Mouse (Mus musculus) midbrain, postnatal 0 days (tissue): ENCODE results near the gene Ugt1a6b. TPM values are rescaled to one million over a fixed set of nuclear protein-coding genes. Genes with fewer than 3 reads are reported as not detected.

ENCODE experiments used
- ATAC-seq: fragments of 200-750 bp; cut with Nextera tagmentation; 2 replicates; pipeline ENCODE4 v1.8.0; 2017; ENCODE audit warnings: moderate number of reproducible peaks, mild to moderate bottlenecking, moderate TSS enrichment, moderate library complexity; ENCODE audit not compliant: low FRiP score
- DNase-seq: peaks from one replicate; pipeline ENCODE4 v3.0.0-alpha.2; 2015; ENCODE audit warnings: low spot score
- H3K27ac ChIP-seq: fragments of 300-500 bp; sonication (generic); 2 replicates; pipeline ENCODE4 v1.5.1; 2014; ENCODE audit warnings: low read depth, mild to moderate bottlenecking, low read length, mixed read lengths
- H3K27me3 ChIP-seq: fragments of 300-500 bp; sonication (generic); 2 replicates; pipeline ENCODE4 v1.6.1; 2014; ENCODE audit warnings: low read length, control low read depth, mixed read lengths; ENCODE audit not compliant: insufficient read depth
- H3K36me3 ChIP-seq: fragments of 300-500 bp; sonication (generic); 2 replicates; pipeline ENCODE4 v1.6.1; 2014; ENCODE audit warnings: low read length, control low read depth, mixed read lengths; ENCODE audit not compliant: insufficient read depth
- H3K4me1 ChIP-seq: fragments of 300-500 bp; sonication (generic); 2 replicates; pipeline ENCODE4 v1.6.1; 2014; ENCODE audit warnings: mild to moderate bottlenecking, control low read depth, antibody characterized with exemption, low read length, mixed read lengths; ENCODE audit not compliant: insufficient read depth
- H3K4me2 ChIP-seq: fragments of 300-500 bp; sonication (generic); 2 replicates; pipeline ENCODE4 v1.6.1; 2014; ENCODE audit warnings: low read depth, mild to moderate bottlenecking, low read length, mixed read lengths; ENCODE audit not compliant: poor library complexity, severe bottlenecking
- H3K4me3 ChIP-seq: fragments of 300-500 bp; sonication (generic); 2 replicates; pipeline ENCODE4 v1.5.1; 2014; ENCODE audit warnings: low read depth, mild to moderate bottlenecking, low read length, moderate library complexity
- H3K9ac ChIP-seq: fragments of 300-500 bp; sonication (generic); replicated peaks from 2 replicates; pipeline ENCODE4 v1.6.1; 2014; ENCODE audit warnings: mild to moderate bottlenecking, low read length, moderate library complexity, mixed read lengths; ENCODE audit not compliant: poor library complexity, severe bottlenecking
- H3K9me3 ChIP-seq: fragments of 300-500 bp; sonication (generic); 2 replicates; pipeline ENCODE4 v1.6.1; 2016; ENCODE audit warnings: low read length, control low read depth
- CTCF ChIP-seq: IDR thresholded peaks from 2 replicates; pipeline ENCODE4 v1.5.1; 2016; ENCODE audit warnings: antibody characterized with exemption, mild to moderate bottlenecking
- WGBS: fragments of 180-500 bp; shearing (Covaris S2); extraction: QIAGEN DNeasy Blood & Tissue Kit; methylation state at CpG from one replicate; pipeline ENCODE4 v1.1.7; 2014; 5-methylcytosine and 5-hydroxymethylcytosine counted together
- polyA plus RNA-seq: library from polyadenylated mRNA; unstranded; fragments of >200 nt; fragmentation: Nextera tagmentation; extraction: Ambion mirVana; gene quantifications from 2 replicates; pipeline ENCODE4 v1.2.1, GENCODE M21; 2015
- total RNA-seq: library from RNA; depleted of rRNA; stranded (reverse); fragments of >200 nt; gene quantifications from 2 replicates; pipeline ENCODE4 v1.2.3, GENCODE M21; 2014

Ugt1a6b gene
- total and polyA plus RNA-seq, 2 experiments from 2014 or later = 1.9 TPM; not detected in 1

- no peak for TF ChIP-seq CTCF
- H3K4me3 ChIP-seq = no peak overlapping the region
- 100% methylated on average over 1 of the region's 1 CpGs for WGBS
- ATAC-seq (no peak), DNase-seq (no peak)
- H3K27me3 ChIP-seq = no peaks in the 10 kb centered on the region
- no peaks in the 10 kb centered on the region for H3K4me1 ChIP-seq
- H3K9ac ChIP-seq = no peak overlapping the region
- H3K4me2 ChIP-seq = no peak overlapping the region
- H3K36me3 ChIP-seq = no peaks in the 10 kb centered on the region
- H3K27ac ChIP-seq = no peak overlapping the region
- H3K9me3 ChIP-seq = no peaks in the 10 kb centered on the region
Measured at GRCm38 (mm10) chr1:88179657-88180056, 76.6 kb downstream of the Ugt1a6b start.

- Histone ChIP-seq H3K4me3 (no peak overlapping the region), H3K27ac (no peak overlapping the region), H3K36me3 (no peaks in the 10 kb centered on the region), H3K27me3 (no peaks in the 10 kb centered on the region), H3K4me2 (no peak overlapping the region), H3K9ac (no peak overlapping the region), H3K4me1 (no peaks in the 10 kb centered on the region), H3K9me3 (no peaks in the 10 kb centered on the region)
- DNase-seq (no peak), ATAC-seq (no peak)
- TF ChIP-seq CTCF = no peak
- WGBS = 91% methylated on average over 5 of the region's 5 CpGs
Measured at GRCm38 (mm10) chr1:88186325-88186935, 83.4 kb downstream of the Ugt1a6b start.

DNA sequence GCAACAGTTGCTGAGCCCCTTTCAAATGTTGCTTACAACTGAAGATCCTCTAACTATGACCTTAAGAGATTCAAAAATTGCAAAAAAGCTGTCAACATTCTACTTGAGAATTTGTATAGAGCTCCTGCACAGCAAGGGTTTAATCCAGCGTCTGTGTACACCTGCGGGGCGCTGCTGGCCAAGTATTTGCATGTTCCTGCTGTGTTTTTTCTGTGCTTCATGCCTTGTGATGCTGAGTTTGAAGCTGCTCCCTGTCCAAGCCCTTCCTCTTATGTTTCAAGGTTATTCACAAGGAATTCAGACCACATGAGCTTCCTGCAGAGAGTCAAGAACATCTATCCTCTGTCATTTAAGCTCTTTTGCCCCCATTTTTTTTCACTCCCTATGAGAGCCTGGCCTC, 89.1 kb downstream of the Ugt1a6b start:
- Histone ChIP-seq H3K27ac (no peak overlapping the region), H3K4me3 (no peak overlapping the region), H3K36me3 (no peaks in the 10 kb centered on the region), H3K4me1 (no peaks in the 10 kb centered on the region), H3K9ac (no peak overlapping the region), H3K9me3 (no peaks in the 10 kb centered on the region), H3K4me2 (no peak overlapping the region), H3K27me3 (no peaks in the 10 kb centered on the region)
- no peak for TF ChIP-seq CTCF
- no peak for ATAC-seq
- no peak for DNase-seq
- 58% methylated on average over 3 of the region's 3 CpGs for WGBS

DNA sequence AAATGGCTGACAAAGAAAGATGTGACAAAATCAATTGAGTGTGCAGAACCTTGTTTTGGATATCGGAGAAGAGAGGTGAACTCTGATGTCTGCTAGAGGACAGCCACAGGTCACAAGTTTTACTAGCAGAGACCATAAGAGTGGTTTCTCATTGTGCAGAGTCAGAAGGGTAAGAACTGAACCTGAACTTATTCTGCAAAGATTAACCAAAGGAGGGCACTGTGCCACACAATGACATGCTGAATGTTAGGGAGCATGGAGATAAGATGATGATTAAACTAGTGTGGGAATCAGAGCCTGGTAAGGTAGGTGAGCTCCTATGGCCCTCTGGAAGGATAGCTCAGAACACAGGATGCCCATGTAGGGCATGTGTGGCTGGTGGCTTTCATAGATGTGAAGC, 92.6 kb downstream of the Ugt1a6b start:
- 91% methylated on average over 1 of the region's 1 CpGs for WGBS
- Histone ChIP-seq H3K4me1 (no peaks in the 10 kb centered on the region), H3K9me3 (no peaks in the 10 kb centered on the region), H3K36me3 (no peaks in the 10 kb centered on the region), H3K27ac (no peak overlapping the region), H3K4me3 (no peak overlapping the region), H3K27me3 (no peaks in the 10 kb centered on the region), H3K4me2 (no peak overlapping the region), H3K9ac (no peak overlapping the region)
- ATAC-seq (no peak), DNase-seq (no peak)
- TF ChIP-seq CTCF = no peak

DNA sequence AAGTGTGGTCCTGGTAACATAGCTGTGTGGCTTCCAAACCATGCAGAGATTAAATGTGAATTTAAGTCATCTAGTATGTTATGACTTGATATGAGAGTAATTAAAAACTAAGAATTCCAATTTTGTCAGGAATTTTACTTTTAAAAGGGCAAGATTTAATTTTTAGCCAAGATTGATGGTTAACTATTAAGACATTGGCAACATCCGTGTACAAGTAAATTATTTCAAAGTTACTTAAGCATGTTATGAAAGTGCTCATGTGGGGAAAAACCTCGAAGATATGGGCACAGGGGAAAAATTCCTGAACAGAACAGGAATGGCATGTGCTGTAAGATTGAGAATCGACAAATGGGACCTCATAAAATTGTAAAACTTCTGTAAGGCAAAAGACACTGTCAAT, 94.4 kb downstream of the Ugt1a6b start:
- no peaks in the 10 kb centered on the region for H3K9me3 ChIP-seq
- H3K27ac ChIP-seq = no peak overlapping the region
- no peak overlapping the region for H3K4me3 ChIP-seq
- no peak overlapping the region for H3K4me2 ChIP-seq
- DNase-seq (no peak), ATAC-seq (no peak)
- WGBS = 71% methylated on average over 3 of the region's 3 CpGs
- H3K9ac ChIP-seq = no peak overlapping the region
- H3K27me3 ChIP-seq = no peaks in the 10 kb centered on the region
- no peaks in the 10 kb centered on the region for H3K4me1 ChIP-seq
- H3K36me3 ChIP-seq = no peaks in the 10 kb centered on the region
- no peak for TF ChIP-seq CTCF

- Histone ChIP-seq H3K27ac (no peak overlapping the region), H3K4me1 (no peaks in the 10 kb centered on the region), H3K4me3 (no peak overlapping the region), H3K9ac (no peak overlapping the region), H3K27me3 (no peaks in the 10 kb centered on the region), H3K9me3 (no peaks in the 10 kb centered on the region), H3K4me2 (no peak overlapping the region), H3K36me3 (no peaks in the 10 kb centered on the region)
- ATAC-seq (no peak), DNase-seq (no peak)
- TF ChIP-seq CTCF = no peak
- WGBS = 68% methylated on average over 2 of the region's 2 CpGs
Measured at GRCm38 (mm10) chr1:88199996-88200395, 96.9 kb downstream of the Ugt1a6b start.
